Mouse (Mus musculus): ENCODE measurements around the gene Tada2a.

DNA sequence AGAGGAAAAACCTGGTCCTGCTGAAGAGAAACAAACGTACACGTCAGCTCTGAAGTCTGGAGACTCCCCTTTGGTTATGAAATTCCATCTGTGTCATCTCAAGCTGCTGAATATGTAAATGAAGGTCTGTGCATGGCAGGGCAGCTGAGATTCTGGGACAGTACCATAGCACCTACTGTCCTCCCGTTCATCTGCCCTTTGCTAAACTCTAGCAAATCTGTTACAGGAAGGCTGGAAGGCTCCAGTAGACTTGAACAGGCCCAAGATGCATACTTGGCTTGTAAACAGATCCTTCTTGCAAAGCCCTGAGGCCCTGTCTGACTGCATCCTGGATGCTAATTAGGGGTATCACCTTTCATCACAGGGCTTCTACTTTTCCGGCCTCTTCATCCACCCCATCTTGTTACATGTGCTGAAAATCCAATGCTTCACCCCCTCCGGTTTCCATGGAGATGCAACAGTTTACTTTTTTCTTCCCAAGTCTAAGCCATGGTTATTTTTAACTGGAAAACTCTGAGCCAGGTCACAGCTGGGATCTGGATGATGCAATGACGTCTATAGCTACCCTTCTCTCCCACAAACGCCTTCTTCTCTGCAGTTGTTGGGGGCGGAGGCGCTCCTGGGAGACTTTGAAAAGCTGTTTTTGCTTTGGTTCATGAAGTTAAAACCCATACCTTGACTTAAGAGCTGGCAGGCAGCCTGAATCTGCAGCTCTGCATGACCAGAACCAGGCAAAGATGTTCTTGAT lies 56.3 kb downstream of the Tada2a start:
- no peak for TF ChIP-seq CTCF (IDR thresholded peaks at IDR 0.05; ENCODE audit: control insufficient read depth, insufficient read depth, insufficient read length)
- TF ChIP-seq MAX (IDR thresholded peaks at IDR 0.05): no peak
- TF ChIP-seq MYOG (IDR thresholded peaks at IDR 0.05; ENCODE audit: control insufficient read depth, extremely low read depth, insufficient read length): no peak
